Mouse (Mus musculus): Measurements from ENCODE around the gene Bend5. TPM values are rescaled to one million over a fixed set of nuclear protein-coding genes. Genes with fewer than 3 reads are reported as not detected.
A peak's percentile ranks its signal among the peaks of the same experiment; 100 is the strongest.

Bend5 gene
- polyA plus RNA-seq, 2 experiments, result 38.2 to 58.3 TPM

- no peak for DNase-seq (ENCODE audit: low spot score)
- Histone ChIP-seq H3K27ac (replicated peaks; ENCODE audit: low read depth, low read length) (no peak overlapping the region), H3K9ac (ENCODE audit: low read depth, low read length, severe bottlenecking) (no peak overlapping the region), H3K36me3 (ENCODE audit: control insufficient read depth, insufficient read depth, low read length) (peaks cover 57% of the 10 kb centered on the region), H3K9me3 (ENCODE audit: control insufficient read depth, low read length) (no peaks in the 10 kb centered on the region), H3K4me3 (replicated peaks; ENCODE audit: low read length) (no peak overlapping the region), H3K4me2 (replicated peaks; ENCODE audit: low read depth, low read length, severe bottlenecking) (no peak overlapping the region), H3K4me1 (ENCODE audit: control insufficient read depth, insufficient read depth, low read length) (no peaks in the 10 kb centered on the region), H3K27me3 (ENCODE audit: control insufficient read depth, insufficient read depth, low read length) (no peaks in the 10 kb centered on the region)
- 69% methylated on average over 3 of the region's 3 CpGs for WGBS
- peak; percentile 25; the same call in 1 of the 2 replicates for ATAC-seq (ENCODE audit: low FRiP score, low read depth)
- no peak for TF ChIP-seq POLR2A (IDR thresholded peaks at IDR 0.05; ENCODE audit: borderline replicate concordance, extremely low read depth, insufficient read depth, insufficient read length)
Measured at GRCm38 (mm10) chr4:111453275-111453674, 38.5 kb downstream of the Bend5 start.

- 86% methylated on average over 5 of the region's 5 CpGs for WGBS
- TF ChIP-seq POLR2A (IDR thresholded peaks at IDR 0.05; ENCODE audit: borderline replicate concordance, extremely low read depth, insufficient read depth, insufficient read length), result no peak
- H3K36me3 ChIP-seq (ENCODE audit: control insufficient read depth, insufficient read depth, low read length), result peaks cover 64% of the 10 kb centered on the region
Measured at GRCm38 (mm10) chr4:111455621-111456020, 40.8 kb downstream of the Bend5 start.

GRCm38 (mm10) chr4:111457568-111457967 lies 42.8 kb downstream of the Bend5 start:
- 44% methylated on average over 5 of the region's 5 CpGs for WGBS
- peaks cover 55% of the 10 kb centered on the region for H3K36me3 ChIP-seq (ENCODE audit: control insufficient read depth, insufficient read depth, low read length)
- H3K4me1 ChIP-seq (ENCODE audit: control insufficient read depth, insufficient read depth, low read length), result no peaks in the 10 kb centered on the region

More at GRCm38 (mm10) chr4:111455621-111456020, 40.8 kb downstream of the Bend5 start:
- ATAC-seq (ENCODE audit: low FRiP score, low read depth), result no peak
- H3K27me3 ChIP-seq (ENCODE audit: control insufficient read depth, insufficient read depth, low read length), result no peaks in the 10 kb centered on the region
- H3K4me2 ChIP-seq (replicated peaks; ENCODE audit: low read depth, low read length, severe bottlenecking), result no peak overlapping the region
- H3K9ac ChIP-seq (ENCODE audit: low read depth, low read length, severe bottlenecking), result no peak overlapping the region
- no peaks in the 10 kb centered on the region for H3K4me1 ChIP-seq (ENCODE audit: control insufficient read depth, insufficient read depth, low read length)
- H3K9me3 ChIP-seq (ENCODE audit: control insufficient read depth, low read length), result no peaks in the 10 kb centered on the region
- H3K4me3 ChIP-seq (replicated peaks; ENCODE audit: low read length), result no peak overlapping the region
- H3K27ac ChIP-seq (replicated peaks; ENCODE audit: low read depth, low read length), result no peak overlapping the region
- DNase-seq (ENCODE audit: low spot score), result no peak

GRCm38 (mm10) chr4:111467293-111467773 lies 52.5 kb downstream of the Bend5 start:
- ATAC-seq (ENCODE audit: low FRiP score, low read depth), result peak; percentile 56; the same call in 1 of the 2 replicates
- 73% methylated on average over 2 of the region's 2 CpGs for WGBS
- peak overlapping the region; percentile 48 for H3K27ac ChIP-seq (replicated peaks; ENCODE audit: low read depth, low read length)

More at GRCm38 (mm10) chr4:111457568-111457967, 42.8 kb downstream of the Bend5 start:
- H3K9ac ChIP-seq (ENCODE audit: low read depth, low read length, severe bottlenecking), result no peak overlapping the region
- no peaks in the 10 kb centered on the region for H3K9me3 ChIP-seq (ENCODE audit: control insufficient read depth, low read length)
- DNase-seq (ENCODE audit: low spot score), result no peak
- ATAC-seq (ENCODE audit: low FRiP score, low read depth), result no peak
- H3K4me2 ChIP-seq (replicated peaks; ENCODE audit: low read depth, low read length, severe bottlenecking), result no peak overlapping the region
- no peak overlapping the region for H3K4me3 ChIP-seq (replicated peaks; ENCODE audit: low read length)
- no peak overlapping the region for H3K27ac ChIP-seq (replicated peaks; ENCODE audit: low read depth, low read length)
- no peak for TF ChIP-seq POLR2A (IDR thresholded peaks at IDR 0.05; ENCODE audit: borderline replicate concordance, extremely low read depth, insufficient read depth, insufficient read length)
- no peaks in the 10 kb centered on the region for H3K27me3 ChIP-seq (ENCODE audit: control insufficient read depth, insufficient read depth, low read length)

GRCm38 (mm10) chr4:111467796-111468195 lies 53.0 kb downstream of the Bend5 start:
- WGBS, result 83% methylated on average over 4 of the region's 4 CpGs
- Histone ChIP-seq H3K4me3 (replicated peaks; ENCODE audit: low read length) (no peak overlapping the region), H3K9me3 (ENCODE audit: control insufficient read depth, low read length) (no peaks in the 10 kb centered on the region), H3K4me1 (ENCODE audit: control insufficient read depth, insufficient read depth, low read length) (peaks cover 26% of the 10 kb centered on the region), H3K9ac (ENCODE audit: low read depth, low read length, severe bottlenecking) (no peak overlapping the region), H3K36me3 (ENCODE audit: control insufficient read depth, insufficient read depth, low read length) (no peaks in the 10 kb centered on the region), H3K27me3 (ENCODE audit: control insufficient read depth, insufficient read depth, low read length) (no peaks in the 10 kb centered on the region), H3K4me2 (replicated peaks; ENCODE audit: low read depth, low read length, severe bottlenecking) (no peak overlapping the region), H3K27ac (replicated peaks; ENCODE audit: low read depth, low read length) (no peak overlapping the region)
- ATAC-seq (ENCODE audit: low FRiP score, low read depth) (no peak), DNase-seq (ENCODE audit: low spot score) (no peak)
- TF ChIP-seq POLR2A (IDR thresholded peaks at IDR 0.05; ENCODE audit: borderline replicate concordance, extremely low read depth, insufficient read depth, insufficient read length), result no peak

More at GRCm38 (mm10) chr4:111467293-111467773, 52.5 kb downstream of the Bend5 start:
- Histone ChIP-seq H3K9ac (ENCODE audit: low read depth, low read length, severe bottlenecking) (no peak overlapping the region), H3K4me3 (replicated peaks; ENCODE audit: low read length) (no peak overlapping the region), H3K4me2 (replicated peaks; ENCODE audit: low read depth, low read length, severe bottlenecking) (no peak overlapping the region), H3K36me3 (ENCODE audit: control insufficient read depth, insufficient read depth, low read length) (no peaks in the 10 kb centered on the region), H3K9me3 (ENCODE audit: control insufficient read depth, low read length) (no peaks in the 10 kb centered on the region), H3K27me3 (ENCODE audit: control insufficient read depth, insufficient read depth, low read length) (no peaks in the 10 kb centered on the region), H3K4me1 (ENCODE audit: control insufficient read depth, insufficient read depth, low read length) (peaks cover 21% of the 10 kb centered on the region)
- peak; percentile 69 for DNase-seq (ENCODE audit: low spot score)
- TF ChIP-seq POLR2A (IDR thresholded peaks at IDR 0.05; ENCODE audit: borderline replicate concordance, extremely low read depth, insufficient read depth, insufficient read length), result no peak
